Mouse (Mus musculus) testis, adult 2 months (tissue): ENCODE measurements around the gene Chek2.

Source experiments
- CTCF ChIP-seq: fragments of 200-500 bp; IDR thresholded peaks from 2 replicates; pipeline ENCODE4 v1.5.1; 2012; ENCODE audit warnings: low read depth, mild to moderate bottlenecking, inconsistent platforms, low read length, moderate library complexity; ENCODE audit not compliant: control insufficient read depth, insufficient read depth, insufficient replicate concordance
- POLR2A ChIP-seq: fragments of 200-500 bp; IDR thresholded peaks from 2 replicates; pipeline ENCODE4 v1.6.1; 2012; ENCODE audit warnings: low read depth, mild to moderate bottlenecking, inconsistent platforms, low read length, moderate library complexity; ENCODE audit not compliant: control insufficient read depth

DNA sequence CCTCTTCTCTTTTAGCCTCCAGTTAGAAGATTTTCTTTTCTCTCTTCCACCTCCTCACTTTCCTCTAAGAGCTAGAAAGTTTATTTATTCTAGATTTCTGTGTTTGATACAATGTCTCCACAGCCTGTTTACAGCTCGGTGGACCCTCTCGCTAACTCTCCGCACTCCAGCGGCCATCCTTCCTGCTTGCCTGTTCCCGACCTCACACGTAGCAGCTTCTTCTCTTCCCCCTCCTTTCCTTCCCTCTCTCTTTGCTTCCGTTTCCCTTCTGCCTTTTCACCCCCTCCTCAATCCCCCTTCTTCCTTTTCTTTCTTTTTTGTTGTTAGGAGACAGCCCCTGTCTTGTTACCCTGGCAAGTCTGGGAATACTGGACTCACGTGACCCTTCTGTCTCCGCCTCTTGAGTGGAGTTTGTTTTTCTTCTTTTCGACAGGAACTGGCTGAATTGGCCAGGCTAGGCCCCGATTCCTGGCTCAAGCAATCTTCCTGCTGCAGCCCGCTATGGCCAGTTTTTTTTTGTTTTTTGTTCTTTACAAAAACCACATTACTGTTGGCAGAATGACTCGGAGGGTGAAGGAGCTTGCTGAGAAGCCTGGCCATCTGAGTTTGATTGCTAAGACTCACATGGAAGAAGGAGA lies 19.4 kb downstream of the Chek2 start:
- TF ChIP-seq POLR2A (0 out of 2 replicates have a peak, but pooled peaks have one; percentile 19), CTCF (no peak)
